Mouse (Mus musculus): ENCODE data around the gene Ptpn22.

Ptpn22 gene

GRCm38 (mm10) chr3:103857036-103857805, 2.4 kb upstream of the Ptpn22 start:
- in situ Hi-C loops (cut with MboI, MseI): no loop called here

- in situ Hi-C loops (cut with MboI, MseI): no loop called here
These were observed 1.5 kb upstream of the Ptpn22 start for GRCm38 (mm10) chr3:103857977-103858563.

GRCm38 (mm10) chr3:103859851-103860391, 326 bp downstream of the Ptpn22 start:
- in situ Hi-C loops (cut with MboI, MseI): no loop called here

- in situ Hi-C loops (cut with MboI, MseI): no loop called here
These were observed 3.2 kb downstream of the Ptpn22 start for GRCm38 (mm10) chr3:103862721-103863220.

GRCm38 (mm10) chr3:103864200-103864599, 4.6 kb downstream of the Ptpn22 start:
- in situ Hi-C loops (cut with MboI, MseI): no loop called here

- in situ Hi-C loops (cut with MboI, MseI): no loop called here
These were observed 7.9 kb downstream of the Ptpn22 start for GRCm38 (mm10) chr3:103867424-103867971.

- in situ Hi-C loops (cut with MboI, MseI): no loop called here
These were observed 8.4 kb downstream of the Ptpn22 start for GRCm38 (mm10) chr3:103868008-103868407.

- in situ Hi-C loops (cut with MboI, MseI): loop anchor here (5.0 kb wide), 1 partner anchor 80 kb away; the partner anchor contains the start of gene Hipk1
These were observed 13.1 kb downstream of the Ptpn22 start for GRCm38 (mm10) chr3:103872663-103873098.

- in situ Hi-C loops (cut with MboI, MseI): loop anchor here (5.0 kb wide), 1 partner anchor 82 kb away; the partner anchor contains the start of gene Hipk1
These were observed 14.7 kb downstream of the Ptpn22 start for GRCm38 (mm10) chr3:103874329-103874728.

GRCm38 (mm10) chr3:103885946-103886345, 26.4 kb downstream of the Ptpn22 start:
- in situ Hi-C loops (cut with MboI, MseI): no loop called here

- in situ Hi-C loops (cut with MboI, MseI): no loop called here
These were observed 28.0 kb downstream of the Ptpn22 start for GRCm38 (mm10) chr3:103887581-103887980.

GRCm38 (mm10) chr3:103893374-103893773, 33.8 kb downstream of the Ptpn22 start:
- in situ Hi-C loops (cut with MboI, MseI): loop anchor here (5.0 kb wide), 1 partner anchor 41 kb away; no protein-coding TSS in a partner anchor

GRCm38 (mm10) chr3:103904705-103905104, 45.1 kb downstream of the Ptpn22 start:
- in situ Hi-C loops (cut with MboI, MseI): no loop called here

- in situ Hi-C loops (cut with MboI, MseI): no loop called here
These were observed 47.9 kb downstream of the Ptpn22 start for GRCm38 (mm10) chr3:103907335-103908030.

GRCm38 (mm10) chr3:103908781-103909180, 49.2 kb downstream of the Ptpn22 start:
- in situ Hi-C loops (cut with MboI, MseI): no loop called here

- in situ Hi-C loops (cut with MboI, MseI): no loop called here
These were observed 53.9 kb downstream of the Ptpn22 start for GRCm38 (mm10) chr3:103913451-103913961.

- in situ Hi-C loops (cut with MboI, MseI): no loop called here
These were observed 54.5 kb downstream of the Ptpn22 start, which contains the start of gene Rsbn1 for GRCm38 (mm10) chr3:103914010-103914669. TSS of gene Rsbn1 (plus strand) at chr3:103914120.

GRCm38 (mm10) chr3:103914732-103915508, 55.3 kb downstream of the Ptpn22 start:
- in situ Hi-C loops (cut with MboI, MseI): no loop called here

GRCm38 (mm10) chr3:103915509-103915896, 55.9 kb downstream of the Ptpn22 start:
- in situ Hi-C loops (cut with MboI, MseI): no loop called here

Data from T-helper 1 cell (primary cell).